Mouse (Mus musculus): ENCODE data around the gene 1700017N19Rik. TPM values are rescaled to one million over a fixed set of nuclear protein-coding genes. Genes with fewer than 3 reads are reported as not detected.

The 1700017N19Rik gene
- total and polyA plus RNA-seq, 3 experiments = not detected

- TF ChIP-seq UBTF (IDR thresholded peaks at IDR 0.05; ENCODE audit: borderline replicate concordance, insufficient read depth, low read depth, low read length) = no peak
- no peak for TF ChIP-seq ZKSCAN1 (IDR thresholded peaks at IDR 0.05; ENCODE audit: low read depth, low read length)
- TF ChIP-seq USF1 (IDR thresholded peaks at IDR 0.05; ENCODE audit: low read depth, low read length) = no peak
- TF ChIP-seq ELF1 (IDR thresholded peaks at IDR 0.05; ENCODE audit: low read depth, low read length) = peak; percentile 89
- peak; percentile 86 for TF ChIP-seq NELFE (IDR thresholded peaks at IDR 0.05; ENCODE audit: low read depth, low read length)
- no peak for TF ChIP-seq TAL1 (IDR thresholded peaks at IDR 0.05; ENCODE audit: low read length)
- TF ChIP-seq E2F4 (IDR thresholded peaks at IDR 0.05; ENCODE audit: borderline replicate concordance, low read depth, low read length) = no peak
- TF ChIP-seq BHLHE40 (IDR thresholded peaks at IDR 0.05; ENCODE audit: borderline replicate concordance, low read depth, low read length) = no peak
- TF ChIP-seq ZMIZ1 (IDR thresholded peaks at IDR 0.05; ENCODE audit: low read depth, low read length) = no peak; the same call in 1 of the 2 replicates
- no peak for TF ChIP-seq GATA1 (IDR thresholded peaks at IDR 0.05; ENCODE audit: low read depth, low read length)
- peak; percentile 69 to 92 for TF ChIP-seq POLR2A (IDR thresholded peaks at IDR 0.05; ENCODE audit: control insufficient read depth in 1 of 2, insufficient read depth in 1 of 2, low read depth in 1 of 2, low read length in 2 of 2, poor library complexity in 1 of 2)
Observed at GRCm38 (mm10) chr10:100588932-100589388, 1.3 kb upstream of the 1700017N19Rik start (continued).

DNA sequence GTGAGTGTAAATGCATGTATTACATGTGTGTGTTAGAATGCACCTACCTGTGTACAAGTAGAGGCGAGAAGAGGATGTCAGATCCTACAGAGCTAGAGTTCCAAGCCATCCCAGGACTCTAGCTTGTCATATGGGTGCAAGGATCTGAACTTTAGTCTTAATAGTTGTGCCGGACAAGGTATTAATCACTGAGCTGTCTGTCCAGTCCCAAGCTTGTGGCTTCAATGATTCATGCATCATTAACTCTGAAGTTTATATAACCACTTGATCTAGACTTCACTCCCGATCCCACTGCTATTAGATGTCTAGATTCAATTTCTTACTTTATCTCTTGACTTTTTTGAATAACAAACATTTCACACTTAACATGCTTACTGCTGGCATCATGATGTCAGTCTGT lies 8.1 kb downstream of the 1700017N19Rik start:
- no peaks in the 10 kb centered on the region for H3K4me1 ChIP-seq (ENCODE audit: control insufficient read depth in 1 of 2, insufficient read depth in 2 of 2, low read length in 2 of 2)
- H3K27ac ChIP-seq (ENCODE audit: control insufficient read depth, low read depth, low read length) = no peak overlapping the region
- H3K9me3 ChIP-seq (replicated peaks; ENCODE audit: insufficient read depth, low read length) = no peaks in the 10 kb centered on the region
- no peak for DNase-seq (ENCODE audit: low read depth, low spot score)
- no peak for TF ChIP-seq MAFK (IDR thresholded peaks at IDR 0.05; ENCODE audit: borderline replicate concordance, low read depth, low read length)
- H3K36me3 ChIP-seq (ENCODE audit: control insufficient read depth in 1 of 2, insufficient read depth in 2 of 2, low read length in 2 of 2) = no peaks in the 10 kb centered on the region
- H3K9ac ChIP-seq (ENCODE audit: control insufficient read depth, low read depth, low read length, poor library complexity, severe bottlenecking) = no peak overlapping the region
- H3K79me2 ChIP-seq (ENCODE audit: control insufficient read depth, insufficient read depth, low read length, poor library complexity) = no peaks in the 10 kb centered on the region
- no peak overlapping the region for H3K4me3 ChIP-seq (ENCODE audit: control insufficient read depth in 1 of 2, insufficient read depth in 1 of 2, low read depth in 2 of 2, low read length in 2 of 2)
- peaks cover 2 to 3% of the 10 kb centered on the region in 2 experiments; a peak in 3 of 4 replicates for H3K27me3 ChIP-seq (ENCODE audit: control insufficient read depth in 1 of 2, insufficient read depth in 2 of 2, low read length in 2 of 2)

GRCm38 (mm10) chr10:100603511-100603910 lies 13.2 kb downstream of the 1700017N19Rik start:
- no peak overlapping the region for H3K27ac ChIP-seq (ENCODE audit: control insufficient read depth, low read depth, low read length)
- H3K79me2 ChIP-seq (ENCODE audit: control insufficient read depth, insufficient read depth, low read length, poor library complexity) = no peaks in the 10 kb centered on the region
- no peaks in the 10 kb centered on the region for H3K9me3 ChIP-seq (replicated peaks; ENCODE audit: insufficient read depth, low read length)
- no peak for TF ChIP-seq MEF2A (IDR thresholded peaks at IDR 0.05; ENCODE audit: extremely low read depth, insufficient replicate concordance, low read depth, low read length, poor library complexity, severe bottlenecking)
- no peak for TF ChIP-seq E2F4 (IDR thresholded peaks at IDR 0.05; ENCODE audit: borderline replicate concordance, low read depth, low read length)
- no peak for TF ChIP-seq RAD21 (IDR thresholded peaks at IDR 0.05; ENCODE audit: low read depth, low read length)
- TF ChIP-seq BHLHE40 (IDR thresholded peaks at IDR 0.05; ENCODE audit: borderline replicate concordance, low read depth, low read length) = no peak
- no peak for TF ChIP-seq EP300 (IDR thresholded peaks at IDR 0.05; ENCODE audit: low read depth in 1 of 2, low read length in 2 of 2)
- no peak overlapping the region for H3K4me3 ChIP-seq (ENCODE audit: control insufficient read depth in 1 of 2, insufficient read depth in 1 of 2, low read depth in 2 of 2, low read length in 2 of 2)
- peaks cover 5 to 8% of the 10 kb centered on the region in 2 experiments for H3K27me3 ChIP-seq (ENCODE audit: control insufficient read depth in 1 of 2, insufficient read depth in 2 of 2, low read length in 2 of 2)
- H3K4me1 ChIP-seq (ENCODE audit: control insufficient read depth in 1 of 2, insufficient read depth in 2 of 2, low read length in 2 of 2) = no peaks in the 10 kb centered on the region
- no peak overlapping the region for H3K9ac ChIP-seq (ENCODE audit: control insufficient read depth, low read depth, low read length, poor library complexity, severe bottlenecking)
- DNase-seq (ENCODE audit: low read depth, low spot score) = no peak
- H3K36me3 ChIP-seq (ENCODE audit: control insufficient read depth in 1 of 2, insufficient read depth in 2 of 2, low read length in 2 of 2) = no peaks in the 10 kb centered on the region

Data from MEL (cell line).